Mouse (Mus musculus) granulocyte monocyte progenitor cell, adult 5-6 weeks (primary cell): Measurements from ENCODE around the gene Pmf1. TPM values are rescaled to one million over a fixed set of nuclear protein-coding genes. Genes with fewer than 3 reads are reported as not detected.
A peak's percentile ranks its signal among the peaks of the same experiment; 100 is the strongest.
"Not testable (repeated sequence)": the region's sequence is repeated elsewhere in the genome, so short reads cannot be mapped to it uniquely, and the experiment has no call there.

ENCODE experiments used
- ATAC-seq: replicated peaks from 2 replicates; pipeline ENCODE4 v1.8.0; 2016; ENCODE audit warnings: mild to moderate bottlenecking, moderate TSS enrichment, inconsistent platforms; ENCODE audit not compliant: poor library complexity, severe bottlenecking
- total RNA-seq, 2 experiments: library from RNA; stranded (forward) in 1 of 2; stranded (reverse) in 1 of 2; fragments of 200-712, 200-1000 nt in 1 of 2; fragments of >200 nt in 1 of 2; fragmentation: Nextera tagmentation in 1 of 2; gene quantifications; 2 replicates each; pipeline ENCODE4 v1.2.3; 2014 to 2017

The Pmf1 gene
- total RNA-seq, 2 experiments from 2014 or later, result 115 to 141 TPM

GRCm38 (mm10) chr3:88440500-88441381 is 30.6 kb upstream of the Pmf1 start:
- ATAC-seq, result peak; percentile 16; the same call in 1 of the 2 replicates

- ATAC-seq, result no peak
Measured at GRCm38 (mm10) chr3:88439582-88439981, 29.5 kb upstream of the Pmf1 start.

- ATAC-seq, result no peak
Measured at GRCm38 (mm10) chr3:88437454-88437853, 27.3 kb upstream of the Pmf1 start.

GRCm38 (mm10) chr3:88436395-88437201 is 26.5 kb upstream of the Pmf1 start:
- peak; percentile 61 for ATAC-seq

- ATAC-seq, result no peak
Measured at GRCm38 (mm10) chr3:88435515-88435914, 25.4 kb upstream of the Pmf1 start.

GRCm38 (mm10) chr3:88428639-88429038 is 18.5 kb upstream of the Pmf1 start:
- not testable (repeated sequence) for ATAC-seq

- no peak for ATAC-seq
Measured at GRCm38 (mm10) chr3:88427342-88427905, 17.3 kb upstream of the Pmf1 start.

GRCm38 (mm10) chr3:88425708-88426420 is 15.7 kb upstream of the Pmf1 start:
- ATAC-seq, result no peak

- ATAC-seq, result no peak
Measured at GRCm38 (mm10) chr3:88425330-88425689, 15.2 kb upstream of the Pmf1 start.

- peak; percentile 95 for ATAC-seq
Measured at GRCm38 (mm10) chr3:88424605-88425329, 14.6 kb upstream of the Pmf1 start, which contains the start of gene Slc25a44. Gene Slc25a44, minus strand, starts transcription at chr3:88425139.

- ATAC-seq, result peak; percentile 57
Measured at GRCm38 (mm10) chr3:88422020-88422720, 12.0 kb upstream of the Pmf1 start.

- ATAC-seq, result no peak
Measured at GRCm38 (mm10) chr3:88420771-88421170, 10.6 kb upstream of the Pmf1 start.

GRCm38 (mm10) chr3:88418016-88418415 is 7.9 kb upstream of the Pmf1 start:
- ATAC-seq, result no peak

GRCm38 (mm10) chr3:88415668-88416067 is 5.5 kb upstream of the Pmf1 start:
- ATAC-seq, result no peak

GRCm38 (mm10) chr3:88412636-88413035 is 2.5 kb upstream of the Pmf1 start:
- no peak for ATAC-seq

GRCm38 (mm10) chr3:88411681-88412080 is 1.6 kb upstream of the Pmf1 start:
- ATAC-seq, result no peak

- no peak for ATAC-seq
Measured at GRCm38 (mm10) chr3:88410645-88411031, 507 bp upstream of the Pmf1 start.

- no peak for ATAC-seq
Measured at GRCm38 (mm10) chr3:88408953-88409352, 1.2 kb downstream of the Pmf1 start.

GRCm38 (mm10) chr3:88407529-88407928 is 2.6 kb downstream of the Pmf1 start:
- ATAC-seq, result no peak
